Mouse (Mus musculus): Measurements from ENCODE around the gene Foxn4. TPM values are rescaled to one million over a fixed set of nuclear protein-coding genes. Genes with fewer than 3 reads are reported as not detected.

The Foxn4 gene
- total and polyA plus RNA-seq, 3 experiments: 0.23 TPM; not detected in 2

- Histone ChIP-seq H3K9me3 (replicated peaks; ENCODE audit: low read length) (no peaks in the 10 kb centered on the region), H3K4me1 (ENCODE audit: control insufficient read depth in 1 of 2, insufficient read depth in 2 of 2) (no peaks in the 10 kb centered on the region; a peak in 1 of 4 replicates), H3K9ac (ENCODE audit: insufficient read depth, low read depth) (no peak overlapping the region), H3K36me3 (replicated peaks in 1 of 2; ENCODE audit: control insufficient read depth in 1 of 2, insufficient read depth in 1 of 2, low read length in 1 of 2) (peaks cover 0 to 20% of the 10 kb centered on the region in 2 experiments), H3K4me2 (ENCODE audit: insufficient read depth, low read depth, poor library complexity, severe bottlenecking) (no peak overlapping the region), H3K79me2 (replicated peaks; ENCODE audit: control insufficient read depth, extremely low read depth, insufficient read depth, poor library complexity, severe bottlenecking) (no peaks in the 10 kb centered on the region), H3K27me3 (replicated peaks) (no peaks in the 10 kb centered on the region), H3K27ac (ENCODE audit: insufficient read depth, low read depth) (no peak overlapping the region), H3K4me3 (replicated peaks in 1 of 3; ENCODE audit: low read depth in 2 of 3, low read length in 2 of 3, poor library complexity in 1 of 3) (no peak overlapping the region)
- DNase-seq (ENCODE audit: extremely low read depth): no peak
- in situ Hi-C loops (cut with MboI; ENCODE audit: low pct_ligation_motif_present, low pct_unique_long_range_greater_than_20kb, low sequenced_read_pairs): no loop called here
- TF ChIP-seq JUND (conservative IDR thresholded peaks at IDR 0.05; ENCODE audit: low read depth, low read length) (no peak), TCF12 (IDR thresholded peaks at IDR 0.05; ENCODE audit: low read depth, low read length) (no peak), MAX (IDR thresholded peaks at IDR 0.05; ENCODE audit: low read length) (no peak), MEF2A (IDR thresholded peaks at IDR 0.05; ENCODE audit: borderline replicate concordance, low read depth, low read length) (no peak)
- dilution Hi-C loops (cut with MboI; ENCODE audit: extremely low pct_ligation_motif_present, extremely low pct_unique_long_range_greater_than_20kb, low sequenced_read_pairs): no loop called here
Measured at GRCm38 (mm10) chr5:114206158-114206557, 67.4 kb downstream of the Foxn4 start.

Other genes with a start within 250 kb of the Foxn4 start
- 11.5 and 13.0 TPM in 2 replicates for gene Usp30, start 208.3 kb downstream of the Foxn4 start, total RNA-seq (2012; rRNA removed)
- gene Usp30, start 208.3 kb downstream of the Foxn4 start, total RNA-seq (2014; rRNA removed): 13.0 and 15.5 TPM in 2 replicates
- gene Usp30, start 208.3 kb downstream of the Foxn4 start, polyA plus RNA-seq (2012; ENCODE audit: insufficient read length, low read depth): 14.5 and 16.1 TPM in 2 replicates
- 0.38 and 1.1 TPM in 2 replicates for gene Svop, start 182.2 kb downstream of the Foxn4 start, total RNA-seq (2012; rRNA removed)
- 0.20 and 0.31 TPM in 2 replicates for gene Svop, start 182.2 kb downstream of the Foxn4 start, total RNA-seq (2014; rRNA removed)
- gene Svop, start 182.2 kb downstream of the Foxn4 start, polyA plus RNA-seq (2012; ENCODE audit: insufficient read length, low read depth): 0.40 and 0.51 TPM in 2 replicates
- 35.0 and 35.7 TPM in 2 replicates for gene Alkbh2, start 145.6 kb downstream of the Foxn4 start, total RNA-seq (2012; rRNA removed)
- 34.4 TPM in 2 replicates for gene Alkbh2, start 145.6 kb downstream of the Foxn4 start, total RNA-seq (2014; rRNA removed)
- gene Alkbh2, start 145.6 kb downstream of the Foxn4 start, polyA plus RNA-seq (2012; ENCODE audit: insufficient read length, low read depth): 39.3 and 41.4 TPM in 2 replicates
- 39.1 and 53.4 TPM in 2 replicates for gene Ung, start 143.4 kb downstream of the Foxn4 start, total RNA-seq (2012; rRNA removed)
- gene Ung, start 143.4 kb downstream of the Foxn4 start, total RNA-seq (2014; rRNA removed): 43.5 and 51.9 TPM in 2 replicates
- gene Ung, start 143.4 kb downstream of the Foxn4 start, polyA plus RNA-seq (2012; ENCODE audit: insufficient read length, low read depth): 83.3 and 91.9 TPM in 2 replicates
- 3.9 and 6.2 TPM in 2 replicates for gene Acacb, start 127.3 kb downstream of the Foxn4 start, total RNA-seq (2012; rRNA removed)
- gene Acacb, start 127.3 kb downstream of the Foxn4 start, total RNA-seq (2014; rRNA removed): 13.4 and 14.1 TPM in 2 replicates
- 16.3 and 17.0 TPM in 2 replicates for gene Acacb, start 127.3 kb downstream of the Foxn4 start, polyA plus RNA-seq (2012; ENCODE audit: insufficient read length, low read depth)
- 3.9 and 4.4 TPM in 2 replicates for gene Myo1h, start 15.4 kb upstream of the Foxn4 start, total RNA-seq (2012; rRNA removed)
- 1.1 and 1.3 TPM in 2 replicates for gene Myo1h, start 15.4 kb upstream of the Foxn4 start, total RNA-seq (2014; rRNA removed)
- gene Myo1h, start 15.4 kb upstream of the Foxn4 start, polyA plus RNA-seq (2012; ENCODE audit: insufficient read length, low read depth): 1.8 and 2.6 TPM in 2 replicates
- gene Kctd10, start 106.7 kb upstream of the Foxn4 start, total RNA-seq (2012; rRNA removed): 39.5 and 41.2 TPM in 2 replicates
- 38.0 and 39.3 TPM in 2 replicates for gene Kctd10, start 106.7 kb upstream of the Foxn4 start, total RNA-seq (2014; rRNA removed)
- 32.6 and 37.5 TPM in 2 replicates for gene Kctd10, start 106.7 kb upstream of the Foxn4 start, polyA plus RNA-seq (2012; ENCODE audit: insufficient read length, low read depth)
- gene Ube3b, start 106.8 kb upstream of the Foxn4 start, total RNA-seq (2012; rRNA removed): 19.9 and 22.1 TPM in 2 replicates
- 9.5 and 11.7 TPM in 2 replicates for gene Ube3b, start 106.8 kb upstream of the Foxn4 start, total RNA-seq (2014; rRNA removed)
- gene Ube3b, start 106.8 kb upstream of the Foxn4 start, polyA plus RNA-seq (2012; ENCODE audit: insufficient read length, low read depth): 21.1 and 29.8 TPM in 2 replicates
- 9.5 and 10.9 TPM in 2 replicates for gene Mmab, start 170.3 kb upstream of the Foxn4 start, total RNA-seq (2012; rRNA removed)
- gene Mmab, start 170.3 kb upstream of the Foxn4 start, total RNA-seq (2014; rRNA removed): 8.3 and 9.3 TPM in 2 replicates
- gene Mmab, start 170.3 kb upstream of the Foxn4 start, polyA plus RNA-seq (2012; ENCODE audit: insufficient read length, low read depth): 14.4 and 15.2 TPM in 2 replicates
- gene Mvk, start 170.5 kb upstream of the Foxn4 start, total RNA-seq (2012; rRNA removed): 21.4 and 24.2 TPM in 2 replicates
- gene Mvk, start 170.5 kb upstream of the Foxn4 start, total RNA-seq (2014; rRNA removed): 26.3 and 27.9 TPM in 2 replicates
- 20.1 and 21.0 TPM in 2 replicates for gene Mvk, start 170.5 kb upstream of the Foxn4 start, polyA plus RNA-seq (2012; ENCODE audit: insufficient read length, low read depth)

Measured in CH12.LX (cell line).